Mouse (Mus musculus): ENCODE results near the gene Ascc3. TPM values are rescaled to one million over a fixed set of nuclear protein-coding genes. Genes with fewer than 3 reads are reported as not detected.

The Ascc3 gene
- polyA plus RNA-seq, 1 experiment from 2014 or later: 25.9 TPM

GRCm38 (mm10) chr10:50876952-50877351 lies 284.5 kb downstream of the Ascc3 start:
- no peaks in the 10 kb centered on the region for H3K36me3 ChIP-seq (ENCODE audit: control insufficient read depth, insufficient read depth, low read length)
- no peaks in the 10 kb centered on the region for H3K9me3 ChIP-seq (ENCODE audit: control insufficient read depth, low read length)
- no peaks in the 10 kb centered on the region for H3K4me1 ChIP-seq (replicated peaks; ENCODE audit: control insufficient read depth, insufficient read depth, low read length)
- WGBS: 86% methylated on average over 5 of the region's 5 CpGs
- no peak overlapping the region for H3K4me3 ChIP-seq (ENCODE audit: low read depth, low read length)
- DNase-seq (ENCODE audit: low spot score) (no peak), ATAC-seq (replicated peaks; ENCODE audit: low FRiP score) (no peak)
- no peak overlapping the region for H3K4me2 ChIP-seq (ENCODE audit: low read depth, low read length, severe bottlenecking)
- H3K27ac ChIP-seq (ENCODE audit: low read depth, low read length): no peak overlapping the region
- H3K27me3 ChIP-seq (ENCODE audit: control insufficient read depth, insufficient read depth, low read length): no peaks in the 10 kb centered on the region
- H3K9ac ChIP-seq (ENCODE audit: low read length): no peak overlapping the region

GRCm38 (mm10) chr10:50881476-50882069 lies 289.1 kb downstream of the Ascc3 start:
- Histone ChIP-seq H3K4me2 (ENCODE audit: low read depth, low read length, severe bottlenecking) (no peak overlapping the region), H3K27me3 (ENCODE audit: control insufficient read depth, insufficient read depth, low read length) (no peaks in the 10 kb centered on the region), H3K4me3 (ENCODE audit: low read depth, low read length) (no peak overlapping the region), H3K9me3 (ENCODE audit: control insufficient read depth, low read length) (no peaks in the 10 kb centered on the region), H3K9ac (ENCODE audit: low read length) (no peak overlapping the region), H3K27ac (ENCODE audit: low read depth, low read length) (no peak overlapping the region), H3K4me1 (replicated peaks; ENCODE audit: control insufficient read depth, insufficient read depth, low read length) (no peaks in the 10 kb centered on the region), H3K36me3 (ENCODE audit: control insufficient read depth, insufficient read depth, low read length) (no peaks in the 10 kb centered on the region)
- ATAC-seq (replicated peaks; ENCODE audit: low FRiP score) (peak; percentile 46; the same call in 1 of the 2 replicates), DNase-seq (ENCODE audit: low spot score) (no peak)
- 13% methylated on average over 2 of the region's 2 CpGs for WGBS

- no peaks in the 10 kb centered on the region for H3K27me3 ChIP-seq (ENCODE audit: control insufficient read depth, insufficient read depth, low read length)
- no peak for DNase-seq (ENCODE audit: low spot score)
- WGBS: 68% methylated on average over 2 of the region's 2 CpGs
- no peaks in the 10 kb centered on the region for H3K4me1 ChIP-seq (replicated peaks; ENCODE audit: control insufficient read depth, insufficient read depth, low read length)
- H3K36me3 ChIP-seq (ENCODE audit: control insufficient read depth, insufficient read depth, low read length): no peaks in the 10 kb centered on the region
- H3K9ac ChIP-seq (ENCODE audit: low read length): no peak overlapping the region
- ATAC-seq (replicated peaks; ENCODE audit: low FRiP score): no peak
- no peaks in the 10 kb centered on the region for H3K9me3 ChIP-seq (ENCODE audit: control insufficient read depth, low read length)
- H3K4me3 ChIP-seq (ENCODE audit: low read depth, low read length): no peak overlapping the region
- no peak overlapping the region for H3K4me2 ChIP-seq (ENCODE audit: low read depth, low read length, severe bottlenecking)
- H3K27ac ChIP-seq (ENCODE audit: low read depth, low read length): no peak overlapping the region
Observed at GRCm38 (mm10) chr10:50882366-50882765, 289.9 kb downstream of the Ascc3 start.

- H3K27me3 ChIP-seq (ENCODE audit: control insufficient read depth, insufficient read depth, low read length): peaks cover 25% of the 10 kb centered on the region
- DNase-seq (ENCODE audit: low spot score) (no peak), ATAC-seq (replicated peaks; ENCODE audit: low FRiP score) (no peak)
Observed at GRCm38 (mm10) chr10:50886305-50886704, 293.8 kb downstream of the Ascc3 start.

GRCm38 (mm10) chr10:50890621-50891020 lies 298.2 kb downstream of the Ascc3 start:
- H3K4me1 ChIP-seq (replicated peaks; ENCODE audit: control insufficient read depth, insufficient read depth, low read length): peaks cover 20% of the 10 kb centered on the region; the same call in 1 of the 2 replicates
- no peak for DNase-seq (ENCODE audit: low spot score)
- H3K4me2 ChIP-seq (ENCODE audit: low read depth, low read length, severe bottlenecking): no peak overlapping the region
- no peak overlapping the region for H3K4me3 ChIP-seq (ENCODE audit: low read depth, low read length)
- H3K9ac ChIP-seq (ENCODE audit: low read length): no peak overlapping the region
- ATAC-seq (replicated peaks; ENCODE audit: low FRiP score): no peak
- H3K9me3 ChIP-seq (ENCODE audit: control insufficient read depth, low read length): no peaks in the 10 kb centered on the region
- no peak overlapping the region for H3K27ac ChIP-seq (ENCODE audit: low read depth, low read length)
- H3K36me3 ChIP-seq (ENCODE audit: control insufficient read depth, insufficient read depth, low read length): no peaks in the 10 kb centered on the region
- 12% methylated on average over 6 of the region's 6 CpGs for WGBS
- H3K27me3 ChIP-seq (ENCODE audit: control insufficient read depth, insufficient read depth, low read length): peaks cover 63% of the 10 kb centered on the region

More at GRCm38 (mm10) chr10:50886305-50886704, 293.8 kb downstream of the Ascc3 start:
- 75% methylated on average over 4 of the region's 4 CpGs for WGBS
- H3K4me1 ChIP-seq (replicated peaks; ENCODE audit: control insufficient read depth, insufficient read depth, low read length): no peaks in the 10 kb centered on the region
- H3K9ac ChIP-seq (ENCODE audit: low read length): no peak overlapping the region
- H3K4me3 ChIP-seq (ENCODE audit: low read depth, low read length): no peak overlapping the region
- H3K36me3 ChIP-seq (ENCODE audit: control insufficient read depth, insufficient read depth, low read length): no peaks in the 10 kb centered on the region
- no peak overlapping the region for H3K27ac ChIP-seq (ENCODE audit: low read depth, low read length)
- H3K4me2 ChIP-seq (ENCODE audit: low read depth, low read length, severe bottlenecking): no peak overlapping the region
- H3K9me3 ChIP-seq (ENCODE audit: control insufficient read depth, low read length): no peaks in the 10 kb centered on the region

- H3K36me3 ChIP-seq (ENCODE audit: control insufficient read depth, insufficient read depth, low read length): no peaks in the 10 kb centered on the region
- H3K4me2 ChIP-seq (ENCODE audit: low read depth, low read length, severe bottlenecking): peak overlapping the region; percentile 11; the same call in 1 of the 2 replicates
- H3K4me3 ChIP-seq (ENCODE audit: low read depth, low read length): peak overlapping the region; percentile 9; the same call in 1 of the 2 replicates
- WGBS: under 1% methylated on average over 26 of the region's 26 CpGs
- ATAC-seq (replicated peaks; ENCODE audit: low FRiP score) (no peak), DNase-seq (ENCODE audit: low spot score) (peak; percentile 73)
- H3K9ac ChIP-seq (ENCODE audit: low read length): no peak overlapping the region
- no peak overlapping the region for H3K27ac ChIP-seq (ENCODE audit: low read depth, low read length)
- H3K4me1 ChIP-seq (replicated peaks; ENCODE audit: control insufficient read depth, insufficient read depth, low read length): peaks cover 20% of the 10 kb centered on the region; the same call in 1 of the 2 replicates
- H3K9me3 ChIP-seq (ENCODE audit: control insufficient read depth, low read length): no peaks in the 10 kb centered on the region
- peaks cover 68% of the 10 kb centered on the region for H3K27me3 ChIP-seq (ENCODE audit: control insufficient read depth, insufficient read depth, low read length)
Observed at GRCm38 (mm10) chr10:50891876-50892711, 299.6 kb downstream of the Ascc3 start.

GRCm38 (mm10) chr10:50892751-50893320 lies 300.4 kb downstream of the Ascc3 start:
- peaks cover 74% of the 10 kb centered on the region for H3K27me3 ChIP-seq (ENCODE audit: control insufficient read depth, insufficient read depth, low read length)
- no peaks in the 10 kb centered on the region for H3K9me3 ChIP-seq (ENCODE audit: control insufficient read depth, low read length)
- H3K4me2 ChIP-seq (ENCODE audit: low read depth, low read length, severe bottlenecking): peak overlapping the region; percentile 27; the same call in 1 of the 2 replicates
- no peak overlapping the region for H3K9ac ChIP-seq (ENCODE audit: low read length)
- DNase-seq (ENCODE audit: low spot score) (peak; percentile 70), ATAC-seq (replicated peaks; ENCODE audit: low FRiP score) (no peak)
- 2% methylated on average over 15 of the region's 15 CpGs for WGBS
- H3K27ac ChIP-seq (ENCODE audit: low read depth, low read length): no peak overlapping the region
- peaks cover 20% of the 10 kb centered on the region; the same call in 1 of the 2 replicates for H3K4me1 ChIP-seq (replicated peaks; ENCODE audit: control insufficient read depth, insufficient read depth, low read length)
- peak overlapping the region; percentile 9; the same call in 1 of the 2 replicates for H3K4me3 ChIP-seq (ENCODE audit: low read depth, low read length)
- no peaks in the 10 kb centered on the region for H3K36me3 ChIP-seq (ENCODE audit: control insufficient read depth, insufficient read depth, low read length)

GRCm38 (mm10) chr10:50893546-50893945 lies 301.1 kb downstream of the Ascc3 start:
- H3K9ac ChIP-seq (ENCODE audit: low read length): no peak overlapping the region
- WGBS: 1% methylated on average over 10 of the region's 10 CpGs
- ATAC-seq (replicated peaks; ENCODE audit: low FRiP score) (no peak), DNase-seq (ENCODE audit: low spot score) (no peak)
- no peak overlapping the region for H3K27ac ChIP-seq (ENCODE audit: low read depth, low read length)
- peaks cover 76% of the 10 kb centered on the region for H3K27me3 ChIP-seq (ENCODE audit: control insufficient read depth, insufficient read depth, low read length)
- peaks cover 20% of the 10 kb centered on the region; the same call in 1 of the 2 replicates for H3K4me1 ChIP-seq (replicated peaks; ENCODE audit: control insufficient read depth, insufficient read depth, low read length)
- H3K36me3 ChIP-seq (ENCODE audit: control insufficient read depth, insufficient read depth, low read length): no peaks in the 10 kb centered on the region
- H3K9me3 ChIP-seq (ENCODE audit: control insufficient read depth, low read length): no peaks in the 10 kb centered on the region
- no peak overlapping the region for H3K4me2 ChIP-seq (ENCODE audit: low read depth, low read length, severe bottlenecking)
- H3K4me3 ChIP-seq (ENCODE audit: low read depth, low read length): peak overlapping the region; percentile 42; the same call in 1 of the 2 replicates
